Mouse (Mus musculus): ENCODE measurements around the gene Shank3. TPM values are rescaled to one million over a fixed set of nuclear protein-coding genes. Genes with fewer than 3 reads are reported as not detected.

Gene Shank3
- polyA plus RNA-seq, 1 experiment from 2014 or later: 6.5 TPM

- WGBS: 86% methylated on average over 8 of the region's 8 CpGs
- H3K4me1 ChIP-seq (replicated peaks): peaks cover 11% of the 10 kb centered on the region
- no peak overlapping the region for H3K4me3 ChIP-seq
- H3K9ac ChIP-seq: no peak overlapping the region
- H3K27me3 ChIP-seq: no peaks in the 10 kb centered on the region
- H3K36me3 ChIP-seq: no peaks in the 10 kb centered on the region
- ATAC-seq (ENCODE audit: low read depth): no peak
- no peak overlapping the region for H3K4me2 ChIP-seq
- no peak overlapping the region for H3K27ac ChIP-seq (replicated peaks)
- H3K9me3 ChIP-seq: no peaks in the 10 kb centered on the region
Measured at GRCm38 (mm10) chr15:89480584-89480983, 18.8 kb upstream of the Shank3 start.

GRCm38 (mm10) chr15:89488182-89488581, 11.2 kb upstream of the Shank3 start:
- H3K4me2 ChIP-seq: no peak overlapping the region
- H3K4me1 ChIP-seq (replicated peaks): no peaks in the 10 kb centered on the region
- WGBS: 83% methylated on average over 12 of the region's 12 CpGs

DNA sequence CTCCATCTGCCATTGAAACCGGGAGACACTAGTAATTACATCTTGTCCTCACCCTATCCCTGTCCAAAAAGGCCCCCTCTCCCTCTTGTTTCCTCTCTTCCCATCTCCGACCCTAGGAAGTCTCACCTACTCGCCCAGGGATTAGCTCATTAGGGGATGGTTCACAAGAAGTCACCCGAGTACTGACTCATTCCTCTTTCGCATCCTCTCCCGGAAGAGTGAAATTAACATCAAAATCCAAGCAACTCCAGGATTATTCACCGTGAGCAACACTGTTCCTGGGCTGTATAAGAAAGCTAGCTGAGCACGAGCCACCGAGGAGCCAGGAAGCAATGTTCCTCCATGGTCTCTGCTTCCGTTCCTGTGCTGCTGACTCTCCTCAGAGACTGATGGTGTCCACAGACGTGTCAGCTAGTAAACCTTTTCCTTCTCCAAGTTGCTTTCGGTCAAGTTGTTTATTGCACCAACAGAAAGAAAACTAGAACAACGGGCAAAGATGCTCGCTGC, 10.8 kb upstream of the Shank3 start:
- Histone ChIP-seq H3K27me3 (no peaks in the 10 kb centered on the region), H3K4me3 (no peak overlapping the region), H3K9me3 (no peaks in the 10 kb centered on the region), H3K4me2 (no peak overlapping the region), H3K9ac (no peak overlapping the region), H3K36me3 (no peaks in the 10 kb centered on the region), H3K27ac (replicated peaks) (no peak overlapping the region), H3K4me1 (replicated peaks) (no peaks in the 10 kb centered on the region)
- WGBS: 57% methylated on average over 14 of the region's 14 CpGs
- no peak for ATAC-seq (ENCODE audit: low read depth)

More at GRCm38 (mm10) chr15:89488182-89488581, 11.2 kb upstream of the Shank3 start:
- Histone ChIP-seq H3K27ac (replicated peaks) (no peak overlapping the region), H3K27me3 (no peaks in the 10 kb centered on the region), H3K9ac (no peak overlapping the region), H3K4me3 (no peak overlapping the region), H3K9me3 (no peaks in the 10 kb centered on the region), H3K36me3 (no peaks in the 10 kb centered on the region)
- no peak for ATAC-seq (ENCODE audit: low read depth)

DNA sequence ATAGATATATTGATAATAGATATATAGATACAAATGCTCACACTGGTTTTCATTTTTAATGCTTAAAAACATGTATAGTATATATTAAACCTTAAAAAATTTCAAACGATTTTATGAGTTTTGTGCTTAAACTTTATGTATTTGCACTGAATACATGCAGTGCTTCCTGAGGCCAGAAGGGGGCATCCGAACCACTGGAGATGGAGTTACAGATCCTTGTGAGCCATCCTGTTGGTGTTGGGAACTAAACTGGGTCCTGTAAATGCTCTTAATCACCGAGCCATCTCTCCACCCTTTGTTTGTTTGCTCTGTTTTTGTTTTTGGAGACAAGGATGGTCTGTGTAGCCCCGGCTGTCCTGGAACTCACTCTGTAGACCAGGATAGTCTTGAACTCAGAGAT, 4.5 kb upstream of the Shank3 start:
- H3K27me3 ChIP-seq: peaks cover 17% of the 10 kb centered on the region
- H3K36me3 ChIP-seq: no peaks in the 10 kb centered on the region
- no peak overlapping the region for H3K27ac ChIP-seq (replicated peaks)
- H3K4me3 ChIP-seq: no peak overlapping the region
- no peaks in the 10 kb centered on the region for H3K9me3 ChIP-seq
- no peak overlapping the region for H3K9ac ChIP-seq
- peaks cover 27% of the 10 kb centered on the region for H3K4me1 ChIP-seq (replicated peaks)
- H3K4me2 ChIP-seq: no peak overlapping the region
- WGBS: 79% methylated on average over 4 of the region's 4 CpGs
- no peak for ATAC-seq (ENCODE audit: low read depth)

DNA sequence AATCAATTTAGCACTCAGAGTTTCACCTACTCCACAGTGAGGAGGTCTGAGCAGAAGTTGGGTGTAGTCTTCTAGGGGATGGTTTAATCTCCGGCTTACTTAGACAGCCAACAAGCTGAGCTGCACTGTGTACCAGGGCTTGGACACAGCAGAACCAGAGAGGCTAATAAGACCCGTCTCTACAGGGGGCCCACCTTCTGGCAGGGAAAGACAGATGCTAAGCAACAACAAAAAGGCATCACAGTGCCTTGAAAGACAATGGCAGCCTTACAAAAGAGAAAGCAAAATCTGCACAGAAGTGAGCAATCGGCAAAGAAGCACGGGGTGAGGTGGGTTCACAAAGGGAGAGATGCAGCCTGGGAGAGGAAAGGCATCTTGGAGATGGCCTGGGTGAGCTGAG, 3.3 kb upstream of the Shank3 start:
- H3K4me1 ChIP-seq (replicated peaks): peaks cover 37% of the 10 kb centered on the region
- H3K27me3 ChIP-seq: peaks cover 22% of the 10 kb centered on the region
- WGBS: 10% methylated on average over 4 of the region's 4 CpGs
- no peaks in the 10 kb centered on the region for H3K9me3 ChIP-seq
- H3K27ac ChIP-seq (replicated peaks): no peak overlapping the region
- peak overlapping the region; percentile 26; the same call in 1 of the 2 replicates for H3K9ac ChIP-seq
- H3K36me3 ChIP-seq: no peaks in the 10 kb centered on the region
- no peak overlapping the region for H3K4me3 ChIP-seq
- H3K4me2 ChIP-seq: no peak overlapping the region
- no peak for ATAC-seq (ENCODE audit: low read depth)

DNA sequence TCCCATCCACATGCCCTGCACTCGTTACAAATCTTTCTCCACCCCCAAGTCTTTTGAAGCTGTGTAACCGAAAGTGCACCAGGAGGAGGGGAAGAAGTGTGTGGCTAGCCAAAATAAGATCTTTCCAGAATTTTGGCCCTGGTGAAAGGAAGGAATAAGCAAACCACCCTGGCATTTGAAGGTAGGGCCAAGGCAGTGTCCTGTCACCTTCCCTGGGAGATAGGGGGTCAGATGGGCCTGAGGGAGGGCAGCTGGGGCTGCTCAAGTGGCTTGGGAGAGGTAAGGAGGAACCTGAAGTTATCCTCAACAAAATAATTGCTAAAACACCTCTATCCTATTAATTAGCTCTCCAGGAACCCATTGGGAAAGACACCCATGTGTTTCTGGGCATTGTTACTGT, 2.6 kb upstream of the Shank3 start:
- Histone ChIP-seq H3K27ac (replicated peaks) (no peak overlapping the region), H3K36me3 (no peaks in the 10 kb centered on the region), H3K4me2 (no peak overlapping the region), H3K9me3 (no peaks in the 10 kb centered on the region), H3K4me1 (replicated peaks) (peaks cover 40% of the 10 kb centered on the region), H3K4me3 (no peak overlapping the region), H3K9ac (0 out of 2 replicates have a peak overlapping the region, but pooled peaks have one; percentile 38), H3K27me3 (peaks cover 28% of the 10 kb centered on the region)
- no peak for ATAC-seq (ENCODE audit: low read depth)
- 29% methylated on average over 2 of the region's 2 CpGs for WGBS

- H3K4me3 ChIP-seq: peak overlapping the region; percentile 73; the same call in 1 of the 2 replicates
- peaks cover 40% of the 10 kb centered on the region for H3K4me1 ChIP-seq (replicated peaks)
- 0 out of 2 replicates have a peak overlapping the region, but pooled peaks have one; percentile 93 for H3K4me2 ChIP-seq
- WGBS: 42% methylated on average over 4 of the region's 4 CpGs
- H3K9ac ChIP-seq: peak overlapping the region; percentile 38; the same call in 1 of the 2 replicates
- no peak for ATAC-seq (ENCODE audit: low read depth)
- H3K9me3 ChIP-seq: no peaks in the 10 kb centered on the region
- H3K27ac ChIP-seq (replicated peaks): no peak overlapping the region
- H3K27me3 ChIP-seq: peaks cover 29% of the 10 kb centered on the region
- peaks cover 1% of the 10 kb centered on the region; the same call in 1 of the 2 replicates for H3K36me3 ChIP-seq
Measured at GRCm38 (mm10) chr15:89497391-89498048, 1.9 kb upstream of the Shank3 start.

DNA sequence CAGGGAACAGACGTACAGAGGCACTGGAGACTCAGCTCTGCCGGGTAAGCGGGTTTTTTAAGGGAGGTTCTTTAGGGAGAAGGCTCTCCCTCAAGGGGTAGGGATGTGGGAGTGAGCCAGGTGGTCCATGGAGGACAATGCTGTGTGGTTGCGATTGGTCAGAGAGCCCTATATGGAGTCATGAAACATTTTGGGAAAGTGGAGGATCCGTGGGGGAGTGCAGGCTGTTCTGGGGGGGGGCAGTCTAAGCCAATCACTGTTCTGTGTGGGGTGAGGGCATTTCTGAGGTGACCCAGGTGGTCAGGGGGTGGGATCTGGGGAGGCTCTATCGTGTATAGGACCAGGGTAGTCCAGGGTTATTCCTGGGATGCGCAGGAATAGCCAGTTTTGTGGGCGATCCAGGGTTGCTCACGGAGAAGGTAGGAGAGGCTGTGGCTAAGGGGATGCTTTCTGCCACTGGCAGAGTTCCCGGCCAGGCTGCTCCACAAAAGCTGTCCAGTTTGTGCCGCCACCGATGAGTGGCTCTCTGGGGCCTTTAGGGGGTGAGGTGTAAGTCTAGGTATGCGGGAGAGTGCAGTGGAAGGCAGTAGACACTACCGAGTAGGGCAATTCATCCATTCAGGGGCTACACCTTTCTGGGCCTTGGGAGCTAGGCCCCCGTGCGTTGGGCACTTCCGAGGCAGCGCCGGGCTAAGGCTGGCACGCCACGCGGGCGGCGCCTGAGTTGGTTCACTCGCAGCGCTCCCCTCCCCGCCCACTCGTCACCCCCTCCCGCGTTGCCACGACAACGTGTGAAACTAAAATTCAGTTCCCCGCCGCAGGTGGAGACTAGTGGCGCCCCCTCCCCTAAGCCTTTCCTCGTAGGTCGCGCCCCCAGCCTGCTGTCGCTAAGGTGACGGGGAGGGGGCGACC, 1.1 kb upstream of the Shank3 start:
- Histone ChIP-seq H3K4me1 (replicated peaks) (peaks cover 40% of the 10 kb centered on the region), H3K9me3 (no peaks in the 10 kb centered on the region), H3K27ac (replicated peaks) (peak overlapping the region; percentile 87), H3K4me2 (peak overlapping the region; percentile 93), H3K4me3 (peak overlapping the region; percentile 73), H3K36me3 (peaks cover 9% of the 10 kb centered on the region), H3K9ac (peak overlapping the region; percentile 95), H3K27me3 (peaks cover 29% of the 10 kb centered on the region)
- WGBS: 3% methylated on average over 35 of the region's 41 CpGs
- peak; percentile 33; the same call in 1 of the 2 replicates for ATAC-seq (ENCODE audit: low read depth)

DNA sequence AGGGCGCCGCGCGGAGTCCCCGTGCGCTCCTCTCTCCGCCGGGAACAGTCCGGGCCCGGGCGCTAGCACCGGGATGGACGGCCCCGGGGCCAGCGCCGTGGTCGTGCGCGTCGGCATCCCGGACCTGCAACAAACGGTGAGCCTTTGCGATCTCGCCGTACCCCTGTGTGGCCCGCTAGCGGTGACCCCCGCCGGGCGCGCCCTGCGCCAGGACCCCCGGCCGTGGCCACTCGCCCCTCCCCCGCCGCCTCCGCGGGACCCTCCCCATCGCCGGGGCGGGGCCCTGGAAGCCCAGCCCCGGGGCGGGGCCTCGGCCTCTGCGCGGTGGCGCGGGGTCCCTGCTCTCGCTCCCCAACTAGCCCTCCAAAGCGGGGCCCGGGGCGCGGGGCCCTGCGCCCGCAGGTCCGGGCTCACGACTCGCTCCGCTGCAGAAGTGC, 379 bp downstream of the Shank3 start:
- Histone ChIP-seq H3K4me3 (peak overlapping the region; percentile 73), H3K4me2 (peak overlapping the region; percentile 93), H3K36me3 (peaks cover 23% of the 10 kb centered on the region), H3K27ac (replicated peaks) (peak overlapping the region; percentile 87), H3K4me1 (replicated peaks) (peaks cover 40% of the 10 kb centered on the region), H3K27me3 (peaks cover 29% of the 10 kb centered on the region), H3K9me3 (no peaks in the 10 kb centered on the region), H3K9ac (peak overlapping the region; percentile 95)
- peak; percentile 75 for ATAC-seq (ENCODE audit: low read depth)
- 1% methylated on average over 51 of the region's 60 CpGs for WGBS

DNA sequence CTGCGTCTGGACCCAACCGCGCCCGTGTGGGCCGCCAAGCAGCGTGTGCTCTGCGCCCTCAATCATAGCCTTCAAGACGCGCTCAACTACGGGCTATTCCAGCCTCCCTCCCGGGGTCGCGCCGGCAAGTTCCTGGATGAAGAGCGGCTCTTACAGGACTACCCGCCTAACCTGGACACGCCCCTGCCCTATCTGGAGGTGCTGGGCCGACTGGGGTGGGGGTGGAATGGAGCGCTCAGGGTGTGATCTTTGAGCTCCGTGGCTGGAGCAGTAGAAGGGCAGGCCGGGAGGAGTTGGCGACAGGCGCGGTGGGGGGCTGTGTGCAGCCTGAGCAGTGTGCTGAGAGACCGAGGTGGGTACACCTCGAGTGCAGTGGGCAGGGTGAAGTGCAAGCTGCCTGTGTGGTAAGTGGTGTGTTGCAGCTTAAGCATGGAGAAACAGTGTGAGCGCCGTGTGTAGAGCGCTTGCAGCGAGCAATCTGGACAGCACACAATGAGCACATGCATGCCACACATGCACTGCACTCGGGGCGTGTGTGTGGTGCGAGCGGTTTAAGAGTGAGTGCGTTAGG, 883 bp downstream of the Shank3 start:
- Histone ChIP-seq H3K9ac (peak overlapping the region; percentile 95), H3K27me3 (peaks cover 29% of the 10 kb centered on the region), H3K4me1 (replicated peaks) (peaks cover 40% of the 10 kb centered on the region), H3K9me3 (no peaks in the 10 kb centered on the region), H3K36me3 (peaks cover 27% of the 10 kb centered on the region), H3K4me2 (peak overlapping the region; percentile 93), H3K27ac (replicated peaks) (peak overlapping the region; percentile 87; the same call in 1 of the 2 replicates), H3K4me3 (peak overlapping the region; percentile 73)
- ATAC-seq (ENCODE audit: low read depth): peak; percentile 42
- under 1% methylated on average over 35 of the region's 35 CpGs for WGBS

- H3K4me2 ChIP-seq: peak overlapping the region; percentile 93; the same call in 1 of the 2 replicates
- no peaks in the 10 kb centered on the region for H3K9me3 ChIP-seq
- no peak for ATAC-seq (ENCODE audit: low read depth)
- peaks cover 29% of the 10 kb centered on the region for H3K27me3 ChIP-seq
- 91% methylated on average over 3 of the region's 3 CpGs for WGBS
- no peak overlapping the region for H3K27ac ChIP-seq (replicated peaks)
- peaks cover 36% of the 10 kb centered on the region for H3K4me1 ChIP-seq (replicated peaks)
- 0 out of 2 replicates have a peak overlapping the region, but pooled peaks have one; percentile 73 for H3K4me3 ChIP-seq
- no peak overlapping the region for H3K9ac ChIP-seq
- peaks cover 36% of the 10 kb centered on the region for H3K36me3 ChIP-seq
Measured at GRCm38 (mm10) chr15:89501321-89501720, 1.9 kb downstream of the Shank3 start.
